Mouse (Mus musculus) adrenal gland, postnatal 25 days (tissue): ENCODE measurements around the gene Tshr. TPM values are rescaled to one million over a fixed set of nuclear protein-coding genes. Genes with fewer than 3 reads are reported as not detected.
A peak's percentile ranks its signal among the peaks of the same experiment; 100 is the strongest.
"Not testable (repeated sequence)": the region's sequence is repeated elsewhere in the genome, so short reads cannot be mapped to it uniquely, and the experiment has no call there.

Source experiments
- DNase-seq: peaks from one replicate; pipeline ENCODE4 v3.0.0; 2021; ENCODE audit warnings: mixed read lengths
- long read RNA-seq: library from polyadenylated mRNA; stranded (forward); transcript quantifications from one replicate; pipeline ENCODE4 v2.0.0, GENCODE M21; 2021
- total RNA-seq: library from RNA; stranded (reverse); gene quantifications from 2 replicates; pipeline ENCODE4 v1.2.3, GENCODE M21; 2021

The Tshr gene
- total RNA-seq = 1.3 and 1.8 TPM in 2 replicates
- long read RNA-seq, full-length matches to known transcripts = 2 of 2 reads
- long read RNA-seq, partial matches to known transcripts = 0 of 2 reads
- long read RNA-seq, other reads (novel, unspliced or antisense) = 0 of 2 reads

DNA sequence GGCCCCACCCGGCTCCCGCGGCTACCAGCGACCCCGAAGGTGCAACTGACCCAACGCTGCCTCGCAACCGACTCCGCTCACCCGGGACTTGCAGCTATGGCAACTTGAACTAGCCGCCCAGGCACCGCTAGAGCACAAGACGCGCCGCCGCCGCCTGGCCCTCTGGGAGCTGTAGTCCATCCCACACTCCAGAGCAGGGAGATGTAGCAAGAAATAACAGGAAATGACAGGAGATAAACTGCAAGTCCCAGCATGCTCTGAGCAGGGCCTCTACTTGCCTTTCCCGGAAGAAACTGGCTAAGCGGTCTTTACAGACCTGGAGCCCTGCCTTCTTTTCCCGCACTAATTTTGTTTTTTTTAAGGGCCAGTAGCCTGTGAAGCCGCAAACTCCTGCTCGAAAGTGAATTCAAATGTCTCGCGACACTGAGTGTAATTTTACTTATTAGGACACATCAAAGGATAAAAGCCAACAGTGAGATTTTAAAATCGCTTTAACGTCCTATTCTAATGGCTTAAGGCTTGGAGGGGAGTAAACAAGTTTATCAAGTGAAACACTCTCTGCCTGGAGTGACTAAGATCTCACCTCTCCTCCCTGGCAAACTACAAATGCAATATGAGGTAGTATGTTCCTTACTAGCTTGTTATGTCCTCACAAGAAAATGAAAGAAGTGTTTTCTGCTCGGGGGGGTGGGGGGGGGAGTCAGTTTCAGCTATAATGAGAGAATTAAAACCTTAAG, at the start of gene Tshr, which contains the start of gene Cep128:
Gene Tshr (plus strand): TSS at position 283 of the 737 bp plus-strand sequence.
Gene Cep128 (minus strand): TSS at position 129 of the 737 bp plus-strand sequence.
- DNase-seq = peak; percentile 88

GRCm38 (mm10) chr12:91338656-91339055, 45.7 kb upstream of the Tshr start:
- not testable (repeated sequence) for DNase-seq

DNA sequence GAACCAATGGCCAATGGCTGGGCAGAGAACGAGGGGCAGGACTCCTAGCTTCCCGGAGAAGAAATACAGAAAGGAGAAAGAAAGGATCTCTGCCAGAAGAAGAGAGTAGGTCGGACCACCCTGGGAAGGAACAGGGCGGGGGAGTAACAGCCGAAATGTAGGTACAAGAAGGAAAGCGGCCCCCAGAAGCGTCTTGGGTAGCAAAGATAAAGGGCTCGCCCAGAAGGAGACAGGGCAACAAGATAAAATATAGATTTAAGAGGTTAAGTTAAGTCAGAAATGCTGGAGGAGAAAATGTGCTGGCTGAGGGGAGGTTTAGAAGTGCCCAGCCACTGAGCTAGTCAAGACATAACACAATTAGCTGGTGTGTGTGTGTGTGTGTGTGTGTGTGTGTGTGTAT, 30.6 kb upstream of the Tshr start:
- no peak for DNase-seq

- no peak for DNase-seq
Measured at GRCm38 (mm10) chr12:91369173-91369572, 15.2 kb upstream of the Tshr start.

DNA sequence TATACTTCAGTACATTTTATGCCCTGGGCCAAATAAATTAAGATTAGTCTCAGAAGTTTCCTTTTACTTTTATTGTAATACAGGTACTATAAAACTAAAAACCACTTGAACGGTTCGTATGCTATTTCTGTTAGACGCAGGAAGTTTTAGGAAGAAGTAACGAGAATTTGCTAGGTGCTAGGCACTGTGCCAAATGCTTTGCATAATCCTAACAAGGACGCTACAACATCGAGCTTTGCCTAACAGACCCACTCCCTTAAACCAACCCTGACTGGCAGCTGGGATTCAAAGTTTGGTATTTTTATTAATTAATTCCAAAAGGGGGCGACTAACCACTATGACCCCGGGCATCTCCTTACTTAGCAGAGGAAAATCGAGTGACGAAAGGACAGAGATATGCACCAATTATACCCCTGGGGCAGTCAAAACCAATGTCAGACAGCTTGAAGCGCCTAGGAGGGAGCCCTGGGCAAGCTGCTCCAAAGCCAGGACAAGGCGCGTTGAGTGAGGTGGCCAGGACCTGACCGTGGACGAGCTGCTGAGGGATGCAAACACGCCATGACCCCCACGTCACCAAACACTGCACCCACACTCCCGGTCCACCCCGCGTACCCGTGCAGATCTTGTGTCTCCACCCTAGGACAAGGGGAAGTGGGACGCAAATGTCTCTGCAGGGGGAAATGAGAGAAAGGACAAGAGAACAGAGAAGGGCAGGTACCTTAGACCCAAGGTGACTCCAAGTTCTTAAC, 673 bp upstream of the Tshr start:
- peak; percentile 6 for DNase-seq

- peak; percentile 66 for DNase-seq
Measured at GRCm38 (mm10) chr12:91400232-91401048, 16.1 kb downstream of the Tshr start.

DNA sequence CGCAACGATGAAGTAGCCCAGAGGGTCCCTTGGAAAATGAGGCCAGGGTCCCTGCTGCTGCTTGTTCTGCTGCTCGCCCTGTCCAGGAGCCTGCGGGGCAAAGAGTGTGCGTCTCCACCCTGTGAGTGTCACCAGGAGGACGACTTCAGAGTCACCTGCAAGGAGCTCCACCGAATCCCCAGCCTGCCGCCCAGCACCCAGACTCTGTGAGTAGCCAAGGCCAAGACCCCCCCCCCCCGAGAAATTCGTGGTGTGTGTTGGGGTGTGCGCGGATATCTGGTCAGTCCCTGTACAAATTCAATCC, 16.6 kb downstream of the Tshr start:
- no peak for DNase-seq

DNA sequence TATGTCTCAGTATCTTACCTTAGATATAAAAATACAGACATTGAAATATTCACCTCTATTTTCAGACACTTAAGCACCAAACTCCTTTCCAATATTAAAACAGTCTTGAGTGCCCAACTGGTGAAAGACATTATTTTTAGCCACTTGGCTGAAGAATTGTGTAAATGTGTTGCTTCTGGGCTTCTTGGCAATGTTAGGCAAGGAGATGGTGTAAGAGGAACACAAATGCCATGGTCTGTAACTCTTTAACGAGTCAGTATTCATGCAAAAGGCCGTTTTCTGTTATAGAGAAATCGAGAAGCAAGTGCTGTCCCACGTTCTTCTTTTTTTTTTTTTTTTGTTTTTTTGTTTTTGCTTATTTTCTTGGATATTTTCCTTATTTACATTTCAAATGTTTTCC, 25.9 kb downstream of the Tshr start:
- DNase-seq = no peak

DNA sequence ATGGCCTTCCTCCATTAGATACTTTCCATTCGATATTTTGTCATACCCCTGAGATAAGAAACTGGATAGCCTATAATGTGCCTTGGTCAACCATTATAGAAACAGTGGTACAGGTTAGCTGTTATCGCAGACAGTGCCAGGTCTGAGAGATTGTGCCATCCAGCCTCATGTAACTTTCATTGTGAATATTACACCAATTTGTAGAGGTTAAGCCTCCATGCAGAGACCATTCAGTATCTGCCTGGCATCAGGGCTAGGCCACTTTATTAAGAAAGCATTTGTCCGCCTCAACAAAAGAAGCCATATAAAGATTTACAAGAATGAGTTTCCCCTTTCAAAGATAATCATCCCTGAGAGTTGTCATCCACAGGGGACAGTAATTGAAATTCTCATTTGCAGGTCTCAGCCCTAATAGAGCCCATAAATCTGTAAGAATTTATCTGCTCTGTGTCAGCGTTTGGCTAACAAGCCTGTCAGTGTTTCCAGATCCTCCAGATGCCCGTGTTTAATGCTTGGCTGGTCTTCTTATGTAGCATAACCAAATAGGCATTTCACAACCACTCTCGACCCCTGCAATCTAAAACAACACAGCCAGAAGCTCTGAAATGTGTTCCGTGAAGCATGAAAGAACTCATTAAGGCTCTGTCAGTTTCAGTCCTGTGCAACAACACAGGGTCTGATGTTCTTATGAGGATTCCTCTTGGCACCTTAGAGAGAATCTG, 28.3 kb downstream of the Tshr start:
- DNase-seq = no peak

GRCm38 (mm10) chr12:91415112-91415511, 30.7 kb downstream of the Tshr start:
- DNase-seq = no peak

GRCm38 (mm10) chr12:91416828-91417227, 32.5 kb downstream of the Tshr start:
- no peak for DNase-seq

GRCm38 (mm10) chr12:91418791-91419190, 34.4 kb downstream of the Tshr start:
- DNase-seq = peak; percentile 73

DNA sequence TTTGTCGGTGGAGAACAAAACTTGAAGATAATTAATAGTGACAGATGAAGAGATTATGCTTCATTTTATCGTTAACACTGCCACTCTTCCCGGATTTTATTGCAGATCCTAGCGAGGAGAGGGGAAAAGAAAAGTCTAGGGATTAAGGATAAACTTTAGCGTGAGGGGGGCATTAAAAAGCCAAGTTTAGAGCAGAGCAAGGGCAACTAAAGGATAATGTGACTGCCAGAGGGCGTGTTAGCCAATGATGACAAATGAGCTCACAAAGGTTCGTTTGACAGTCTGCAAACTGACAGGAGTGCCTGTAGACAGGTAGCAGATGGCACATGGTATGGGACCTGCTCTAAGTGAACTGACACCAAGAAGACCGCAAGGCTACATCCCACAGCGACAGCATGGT, 36.9 kb downstream of the Tshr start:
- no peak for DNase-seq

DNA sequence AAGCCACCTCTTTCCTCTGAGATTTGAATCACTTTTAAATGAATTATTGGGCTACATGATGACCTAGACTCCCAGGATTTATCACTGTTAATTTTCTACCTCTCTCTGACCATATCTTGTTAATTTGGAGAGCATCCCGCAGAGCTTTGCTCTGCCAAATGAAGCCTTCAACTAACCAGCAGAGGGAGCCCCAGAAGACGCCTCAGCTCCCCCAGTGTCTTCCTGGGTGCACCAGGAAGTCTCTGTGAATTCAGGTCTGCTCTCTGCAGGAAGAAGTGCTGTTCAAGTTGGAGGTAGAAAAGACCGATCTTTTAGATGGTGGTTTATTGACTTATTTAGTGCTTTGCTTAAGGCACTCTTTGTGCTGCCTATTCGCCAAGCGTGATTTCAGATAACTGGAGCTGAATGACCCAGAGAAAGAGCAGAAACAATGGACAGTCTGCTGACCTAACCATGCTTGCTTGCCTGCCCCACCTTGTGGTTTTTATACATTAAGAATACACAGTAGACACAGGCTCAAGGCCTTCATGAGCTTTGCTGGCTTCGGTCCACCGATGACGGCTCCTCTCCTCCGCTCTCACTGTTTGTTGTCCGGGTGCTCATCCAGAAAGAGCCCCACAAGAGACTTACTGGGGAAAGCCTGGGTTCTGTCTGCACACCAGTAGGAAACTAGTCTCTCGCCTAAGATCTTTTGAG, 38.9 kb downstream of the Tshr start:
- DNase-seq = peak; percentile 9

- no peak for DNase-seq
Measured at GRCm38 (mm10) chr12:91426499-91426898, 42.1 kb downstream of the Tshr start.

DNA sequence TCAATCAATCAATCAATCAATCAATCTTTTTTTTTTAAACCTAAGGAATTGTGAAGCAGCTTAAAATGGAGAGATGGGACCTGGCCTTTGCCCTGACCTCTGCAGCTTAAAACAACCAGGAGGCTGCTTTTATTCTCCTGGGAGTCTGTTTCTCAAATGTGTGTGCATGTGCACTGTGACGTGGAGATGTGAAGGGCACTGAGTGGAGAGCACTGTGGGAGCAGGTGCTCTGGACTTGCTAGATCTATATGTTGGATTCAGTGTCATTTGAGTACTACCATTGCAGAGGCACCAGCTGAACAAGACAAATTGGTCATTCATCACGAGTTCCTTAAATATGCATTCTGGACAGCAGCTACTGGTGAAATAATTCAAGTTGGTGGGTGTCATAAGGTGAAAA, 42.8 kb downstream of the Tshr start:
- DNase-seq = no peak

DNA sequence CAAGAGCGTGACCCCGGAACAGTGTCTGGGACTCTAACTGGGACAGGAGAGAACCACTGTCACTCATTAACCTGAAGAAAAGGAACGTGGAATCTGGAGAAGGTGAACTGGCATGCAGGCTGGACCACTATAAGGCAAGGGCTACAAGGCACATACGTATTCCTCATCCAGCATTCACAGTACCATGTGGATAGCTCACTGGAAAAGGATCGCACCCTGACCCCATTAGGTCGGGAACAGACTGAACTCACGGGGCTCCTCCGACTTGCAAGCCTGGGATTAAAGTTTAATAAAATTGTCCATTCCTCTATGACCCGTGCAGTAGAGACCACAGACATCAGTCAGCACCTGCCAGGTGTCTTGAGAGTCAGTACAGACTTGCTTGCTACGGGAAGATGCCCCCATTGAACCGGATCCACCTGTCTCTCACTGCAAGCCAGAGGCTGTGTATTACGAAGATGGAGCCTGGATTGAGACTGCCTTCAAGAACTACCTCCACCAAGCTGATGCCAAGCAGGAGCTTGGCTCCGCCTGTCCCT, 97.9 kb downstream of the Tshr start:
- no peak for DNase-seq

DNA sequence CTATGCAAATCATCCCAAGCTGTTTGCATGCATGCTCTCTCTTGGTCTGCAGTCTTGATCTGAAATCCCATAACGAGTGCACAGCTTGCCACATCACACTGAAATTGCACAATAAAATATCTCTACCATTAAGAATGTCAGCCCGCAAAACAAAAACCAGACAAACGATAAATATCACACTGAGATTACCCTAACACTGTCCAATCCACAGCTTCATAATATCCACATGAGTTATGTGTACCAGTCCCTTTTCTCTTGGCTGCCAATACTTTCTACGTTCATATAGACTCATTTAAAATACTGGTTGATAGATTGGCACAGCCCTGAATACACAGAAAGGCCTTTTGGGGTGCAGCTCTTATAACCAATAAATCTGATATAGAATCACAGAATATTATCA, 102.0 kb downstream of the Tshr start:
- no peak for DNase-seq

- DNase-seq = no peak
Measured at GRCm38 (mm10) chr12:91488406-91488805, 104.0 kb downstream of the Tshr start.

DNA sequence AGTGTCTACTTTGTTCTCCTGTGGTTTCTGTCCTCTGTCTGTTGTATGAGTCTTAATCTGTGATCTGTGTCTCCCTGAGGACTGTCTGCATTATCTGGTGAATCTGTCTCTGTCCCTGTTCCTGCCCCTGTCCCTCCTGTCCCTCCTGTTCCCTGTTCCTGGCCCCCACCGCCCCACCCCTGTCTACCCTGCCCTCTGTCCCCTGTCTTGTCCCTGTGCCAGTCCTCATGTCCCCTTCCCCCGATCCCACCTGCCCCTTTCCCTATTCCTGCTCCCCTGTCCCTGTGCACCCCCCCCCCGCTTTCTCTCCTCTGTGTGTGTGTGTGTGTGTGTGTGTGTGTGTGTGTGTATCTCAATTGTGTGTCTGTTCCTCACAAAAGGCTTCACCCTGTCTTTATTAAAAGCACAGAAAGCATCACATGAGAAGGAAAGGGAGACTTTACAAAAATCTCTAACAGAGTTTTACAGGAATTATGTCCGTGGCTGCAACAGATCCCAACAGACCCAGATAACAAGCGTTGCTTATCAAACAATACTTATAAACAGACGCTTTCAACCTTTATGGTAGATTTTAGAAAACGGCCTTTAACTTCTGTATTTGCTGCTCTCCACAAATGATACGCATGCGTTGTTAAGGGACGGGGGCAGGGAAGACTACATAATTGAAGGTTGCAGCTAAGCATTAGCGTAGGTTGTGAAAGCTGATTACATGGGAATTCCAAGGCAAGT, 111.3 kb downstream of the Tshr start:
- DNase-seq = no peak

DNA sequence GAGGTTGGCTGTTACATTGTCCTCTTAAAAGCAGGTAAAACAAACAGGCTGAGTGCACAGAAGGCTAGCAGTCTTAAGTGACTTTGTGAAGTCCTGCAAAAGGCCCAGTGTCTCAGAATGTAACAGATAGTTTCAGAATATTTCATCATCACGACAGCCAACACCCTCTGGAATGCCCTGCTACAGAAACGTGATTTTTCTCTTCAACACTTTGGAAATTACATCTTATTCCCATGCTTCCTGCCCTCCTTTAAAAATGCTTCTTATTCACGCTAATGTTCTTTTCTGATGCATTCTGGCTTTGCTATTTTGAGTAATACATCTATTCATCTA, 111.8 kb downstream of the Tshr start:
- no peak for DNase-seq
